Mouse (Mus musculus) left cerebral cortex, adult 8-10 months (tissue): ENCODE results near the gene Trim58. TPM values are rescaled to one million over a fixed set of nuclear protein-coding genes. Genes with fewer than 3 reads are reported as not detected.
A peak's percentile ranks its signal among the peaks of the same experiment; 100 is the strongest.

Experiments used
- DNase-seq, 2 experiments: peaks; one replicate each; pipeline ENCODE4 v3.0.0; 2022; ENCODE audit warnings: low spot score in 2 of 2
- total RNA-seq, 4 experiments: library from RNA; stranded (reverse); gene quantifications; 2 replicates each; pipeline ENCODE4 v1.2.4; 2022

Trim58 gene
- total RNA-seq, 4 experiments from 2014 or later: not detected

- DNase-seq: peak; percentile 8 to 22
Observed at GRCm38 (mm10) chr11:58643350-58643749, 3.1 kb downstream of the Trim58 start.

GRCm38 (mm10) chr11:58655151-58655550, 14.9 kb downstream of the Trim58 start:
- DNase-seq: no peak

- DNase-seq: no peak
Observed at GRCm38 (mm10) chr11:58658596-58658995, 18.3 kb downstream of the Trim58 start, which contains the start of gene Olfr322. Olfr322 (plus strand) TSS chr11:58658782.

- no peak for DNase-seq
Observed at GRCm38 (mm10) chr11:58669252-58669651, 29.0 kb downstream of the Trim58 start.

- DNase-seq: no peak
Observed at GRCm38 (mm10) chr11:58671825-58672224, 31.6 kb downstream of the Trim58 start.

- DNase-seq: no peak
Observed at GRCm38 (mm10) chr11:58680799-58681198, 40.5 kb downstream of the Trim58 start, which contains the start of gene Olfr320. Olfr320 (plus strand) TSS chr11:58681099.

GRCm38 (mm10) chr11:58698862-58699261, 58.6 kb downstream of the Trim58 start, which contains the start of gene Olfr319:
Olfr319 (plus strand) TSS chr11:58699162.
- DNase-seq: no peak

Other genes with a start within 250 kb of the Trim58 start
- not detected for gene 1810065E05Rik, start 219.4 kb upstream of the Trim58 start, total RNA-seq
- not detected for gene Gm12253, start 207.9 kb upstream of the Trim58 start, total RNA-seq
- not detected for gene Lypd9, start 187.5 kb upstream of the Trim58 start, total RNA-seq
- not detected for gene Olfr30, start 178.2 kb upstream of the Trim58 start, total RNA-seq
- not detected for gene Olfr332, start 147.9 kb upstream of the Trim58 start, total RNA-seq
- not detected for gene Olfr331, start 137.9 kb upstream of the Trim58 start, total RNA-seq
- gene Olfr330, start 105.6 kb upstream of the Trim58 start, total RNA-seq: not detected
- gene Olfr329-ps, start 94.0 kb upstream of the Trim58 start, total RNA-seq: not detected
- under 1 TPM in 3 of 4 experiments, not detected in 1; 0.14 to 0.25 (median 0.17) TPM for gene Olfr328, start 84.8 kb upstream of the Trim58 start, total RNA-seq
- not detected for gene Olfr224, start 69.9 kb upstream of the Trim58 start, total RNA-seq
- gene Olfr325, start 62.7 kb upstream of the Trim58 start, total RNA-seq: not detected
- not detected for gene Olfr324, start 45.4 kb upstream of the Trim58 start, total RNA-seq
- not detected for gene 2210407C18Rik, start 24.4 kb upstream of the Trim58 start, total RNA-seq
- not detected for gene Olfr323, start 10.0 kb upstream of the Trim58 start, total RNA-seq
- gene Olfr322, start 18.3 kb downstream of the Trim58 start, total RNA-seq: not detected
- gene Olfr320, start 40.6 kb downstream of the Trim58 start, total RNA-seq: not detected
- gene Olfr319, start 58.7 kb downstream of the Trim58 start, total RNA-seq: not detected
- under 1 TPM in 3 of 4 experiments, not detected in 1; 0.09 to 0.13 (median 0.11) TPM for gene Olfr318, start 83.5 kb downstream of the Trim58 start, total RNA-seq
- gene Olfr317, start 98.7 kb downstream of the Trim58 start, total RNA-seq: under 1 TPM in 2 of 4 experiments, not detected in 2; 0.35 to 0.44 TPM
- 1 to 10 TPM; 1.3 to 2.0 (median 1.7) TPM for gene Olfr316, start 112.3 kb downstream of the Trim58 start, total RNA-seq
- gene Olfr315, start 132.7 kb downstream of the Trim58 start, total RNA-seq: not detected
- gene Olfr314, start 142.5 kb downstream of the Trim58 start, total RNA-seq: not detected
- gene Fam183b, start 161.5 kb downstream of the Trim58 start, total RNA-seq: 1 to 10 TPM; 1.1 to 3.5 (median 1.6) TPM
- gene Olfr313, start 174.5 kb downstream of the Trim58 start, total RNA-seq: not detected
- gene Olfr312, start 188.8 kb downstream of the Trim58 start, total RNA-seq: not detected
- not detected for gene Olfr311, start 198.8 kb downstream of the Trim58 start, total RNA-seq
- 10 to 100 TPM; 15.6 to 19.3 (median 17.8) TPM for gene Gm12258, start 206.7 kb downstream of the Trim58 start, total RNA-seq
- 10 to 100 TPM in 3 of 4 experiments, 1 to 10 TPM in 1; 7.3 to 14.5 (median 12.3) TPM for gene 2810021J22Rik, start 226.8 kb downstream of the Trim58 start, total RNA-seq